In genomic region chr16:23099632-23100031, GRCm38 (mm10) we compare ENCODE assay signal across 9 mouse cellular contexts. TPM values are rescaled to one million over a fixed set of nuclear protein-coding genes. Genes with fewer than 3 reads are reported as not detected.
DNase-seq lines count a peak whose midpoint lies in the region; ATAC-seq lines count a peak whose summit lies in the region.
"Had no signal": no experiment of that assay in that cellular context is flagged by ENCODE, and none has a peak within 500 bp of the region (broad histone marks: within the 10 kb centered on the region; RNA-seq: fewer than 3 reads in every experiment).

No protein-coding gene starts in this region.

- 32% methylated on average over 12 of the region's 12 CpGs for WGBS in liver, embryonic 16.5 days (ENCODE audit: insufficient replicate concordance)

- DNase-seq in frontal cortex, postnatal 36 days (ENCODE audit: low spot score in 2 of 2) = no peak
- peak; percentile 27 for DNase-seq in thymus, postnatal 0 days (ENCODE audit: low spot score)
- no peak for DNase-seq in thymus, adult 18-20 months
- DNase-seq in cerebellum, adult 9-10 months = no peak
- no peak for DNase-seq in spleen, postnatal 4 days (ENCODE audit: low spot score in 2 of 2)
- no peak for DNase-seq in MN1 (ENCODE audit: low spot score)

- peak overlapping the region; percentile 17; the same call in 1 of the 2 replicates for H3K4me3 ChIP-seq in liver, embryonic 16.5 days (ENCODE audit: low read depth, low read length)
- H3K4me3 ChIP-seq: myocyte had no signal

- no peak overlapping the region for H3K9ac ChIP-seq in liver, embryonic 16.5 days (ENCODE audit: low read depth, low read length)

- peaks cover 8% of the 10 kb centered on the region for H3K27me3 ChIP-seq in liver, embryonic 16.5 days (ENCODE audit: control insufficient read depth, insufficient read depth, low read depth, low read length)

- peak; percentile 33; the same call in 1 of the 2 replicates for ATAC-seq in frontal cortex, adult (ENCODE audit: low TSS enrichment)
- ATAC-seq in liver, embryonic 16.5 days (ENCODE audit: low read depth) = no peak

- H3K27ac ChIP-seq in liver, embryonic 16.5 days (ENCODE audit: low read length) = no peak overlapping the region

- peaks cover 15% of the 10 kb centered on the region for H3K4me1 ChIP-seq in liver, embryonic 16.5 days (ENCODE audit: control insufficient read depth, low read depth, low read length)

- no peaks in the 10 kb centered on the region for H3K9me3 ChIP-seq in liver, embryonic 16.5 days (replicated peaks; ENCODE audit: control insufficient read depth, low read length)

- peak overlapping the region; percentile 42 for H3K4me2 ChIP-seq in liver, embryonic 16.5 days (ENCODE audit: low read depth, low read length)

- no peaks in the 10 kb centered on the region for H3K36me3 ChIP-seq in liver, embryonic 16.5 days (ENCODE audit: control insufficient read depth, insufficient read depth)

RNA-seq across cellular contexts. Expression of gene Eif4a2, which starts 7.6 kb away (rescaled TPM):
- 142 and 150 TPM in 2 replicates for polyA plus RNA-seq in thymus, postnatal 0 days (2015; fragmentation: Nextera tagmentation; extraction: Ambion mirVana)
- polyA plus RNA-seq in liver, embryonic 16.5 days (2015; fragmentation: Nextera tagmentation; extraction: Ambion mirVana) = 57.0 and 58.0 TPM in 2 replicates

RNA-seq across cellular contexts. Expression of gene Rfc4, which starts 27.9 kb away (rescaled TPM):
- 158 and 177 TPM in 2 replicates for polyA plus RNA-seq in thymus, postnatal 0 days (2015; fragmentation: Nextera tagmentation; extraction: Ambion mirVana)
- 104 and 124 TPM in 2 replicates for polyA plus RNA-seq in liver, embryonic 16.5 days (2015; fragmentation: Nextera tagmentation; extraction: Ambion mirVana)

RNA-seq across cellular contexts. Expression of gene Kng1, which starts 42.0 kb away (rescaled TPM):
- 0.17 and 0.76 TPM in 2 replicates for polyA plus RNA-seq in thymus, postnatal 0 days (2015; fragmentation: Nextera tagmentation; extraction: Ambion mirVana)
- polyA plus RNA-seq in liver, embryonic 16.5 days (2015; fragmentation: Nextera tagmentation; extraction: Ambion mirVana) = 1,254 and 1,294 TPM in 2 replicates
- polyA plus RNA-seq: myocyte had no signal

RNA-seq across cellular contexts. Expression of gene Adipoq, which starts 46.7 kb away (rescaled TPM):
- 0.69 and 4.6 TPM in 2 replicates for polyA plus RNA-seq in thymus, postnatal 0 days (2015; fragmentation: Nextera tagmentation; extraction: Ambion mirVana)
- polyA plus RNA-seq in liver, embryonic 16.5 days (2015; fragmentation: Nextera tagmentation; extraction: Ambion mirVana) = not detected in 2 replicates
- polyA plus RNA-seq: myocyte had no signal

Comparison
In these comparisons a context has a peak if more than half of its experiments do, and no peak if none do; other contexts are left out.
1. RNA of gene Kng1, which starts 42.0 kb away (polyA plus RNA-seq): 1,254 to 1,294 TPM in liver, embryonic 16.5 days; 0.17 to 0.76 TPM in thymus, postnatal 0 days; every median in the first group is over 100 times any median in the second.